Mouse (Mus musculus) testis, postnatal 10 days (tissue): ENCODE results near the gene Klhl20.

Experiments used
- DNase-seq: peaks from one replicate; pipeline ENCODE4 v3.0.0; 2021; ENCODE audit warnings: low spot score

Gene Klhl20

DNA sequence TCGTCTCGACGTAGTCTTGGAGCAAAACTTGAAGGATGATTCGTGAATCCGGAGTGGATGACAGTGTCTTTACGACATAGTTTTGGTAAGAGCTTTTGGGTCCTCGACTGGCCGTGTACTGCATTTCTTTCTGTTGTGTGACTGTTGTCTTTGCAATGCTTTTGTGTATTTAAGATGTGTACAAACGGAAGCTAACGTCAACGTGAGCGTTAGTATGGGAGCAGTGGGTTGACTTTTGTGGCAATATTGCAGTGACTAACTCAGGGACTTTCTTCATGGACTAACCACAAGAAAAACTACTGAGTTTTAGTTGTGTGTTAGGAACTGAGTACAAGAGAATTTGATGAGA, 60.1 kb downstream of the Klhl20 start:
- no peak for DNase-seq

DNA sequence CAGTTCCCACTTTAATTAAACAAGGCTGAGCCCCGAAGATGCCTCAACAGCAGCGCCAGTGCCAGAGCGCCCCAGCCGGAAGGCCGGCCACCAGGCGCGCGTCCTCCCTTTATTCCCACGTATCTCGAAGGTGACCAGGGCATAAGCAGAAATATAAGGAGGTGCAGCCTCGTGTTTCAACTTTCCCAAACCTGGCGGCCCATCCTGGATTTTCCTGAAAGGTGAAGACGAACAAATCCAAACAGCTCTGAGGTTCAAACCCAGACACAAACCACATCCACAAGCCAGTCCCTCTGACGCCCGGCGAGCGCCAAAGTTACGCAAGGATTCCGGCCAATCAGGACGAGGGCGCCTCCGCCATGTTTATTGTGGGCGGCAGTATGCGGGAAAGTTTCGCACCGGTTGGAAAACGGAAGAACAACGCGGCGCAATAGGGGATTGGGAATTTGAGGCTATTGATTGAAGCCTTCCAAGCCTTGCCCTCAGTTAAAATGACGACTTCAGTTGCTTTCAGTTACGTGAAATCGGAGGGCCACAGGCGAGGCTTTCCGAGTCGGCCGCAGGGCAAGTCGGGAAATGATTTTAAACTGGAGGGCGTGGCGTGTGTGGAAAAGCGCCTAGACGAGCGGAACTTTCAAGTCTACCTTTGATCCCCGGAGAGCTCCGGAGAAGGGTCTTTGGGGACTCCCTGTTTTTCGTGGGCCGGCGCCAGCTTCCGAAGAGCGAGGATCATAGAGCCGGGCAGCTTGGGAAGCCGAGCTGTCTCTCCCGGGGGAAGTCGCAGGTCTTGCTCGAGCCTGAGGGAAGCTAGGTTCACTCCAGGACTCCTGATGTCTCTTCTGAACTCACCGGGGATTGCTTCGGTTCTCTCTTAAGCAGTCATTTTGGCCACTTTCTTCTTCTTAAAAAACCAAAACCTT, 60.7 kb downstream of the Klhl20 start, which contains the start of the genes Dars2 and Cenpl:
Dars2 (minus strand) TSS at position 307 of the 920 bp plus-strand sequence.
Cenpl (plus strand) TSS at position 362 of the 920 bp plus-strand sequence.
- peak; percentile 94 for DNase-seq

DNA sequence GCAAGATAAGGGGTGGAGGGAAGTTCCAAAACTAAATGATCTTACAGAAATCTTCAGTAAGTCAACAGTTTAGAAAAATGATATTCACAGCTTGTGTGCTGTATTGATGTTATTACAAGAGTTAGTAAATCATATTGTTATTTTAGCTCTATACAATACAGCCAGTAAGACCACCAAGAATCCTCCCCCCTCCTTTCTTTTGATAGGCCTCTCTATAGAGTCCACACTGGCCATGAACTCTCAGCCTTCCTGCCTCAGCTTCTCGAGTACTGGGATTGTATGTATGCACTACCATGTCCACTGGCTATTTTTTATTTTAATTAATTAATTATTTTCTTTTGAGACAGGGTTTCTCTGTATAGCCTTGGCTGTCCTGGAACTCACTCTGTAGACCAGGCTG, 68.0 kb downstream of the Klhl20 start:
- no peak for DNase-seq

GRCm38 (mm10) chr1:161057164-161057563, 74.1 kb downstream of the Klhl20 start:
- no peak for DNase-seq

DNA sequence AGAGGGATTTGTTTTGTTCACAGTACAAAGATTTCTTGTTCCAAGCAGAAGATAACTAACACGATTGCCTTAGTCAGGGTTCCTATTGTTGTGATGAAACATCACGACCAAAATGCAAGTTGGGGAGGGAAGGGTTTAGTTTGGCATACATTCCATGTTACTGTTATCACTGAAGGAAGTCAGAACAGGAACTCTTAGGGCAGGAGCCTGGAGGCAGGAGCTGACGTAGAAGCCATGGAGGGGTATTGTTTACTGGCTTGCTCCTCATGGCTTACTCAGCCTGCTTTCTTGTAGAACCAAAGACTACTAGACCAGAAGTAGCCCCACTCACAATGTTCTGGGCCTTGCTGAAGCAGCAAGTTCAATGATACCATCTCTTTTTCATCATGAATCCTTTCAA, 84.3 kb downstream of the Klhl20 start:
- DNase-seq = no peak

- no peak for DNase-seq
Observed at GRCm38 (mm10) chr1:161041261-161042020, 89.9 kb downstream of the Klhl20 start.

DNA sequence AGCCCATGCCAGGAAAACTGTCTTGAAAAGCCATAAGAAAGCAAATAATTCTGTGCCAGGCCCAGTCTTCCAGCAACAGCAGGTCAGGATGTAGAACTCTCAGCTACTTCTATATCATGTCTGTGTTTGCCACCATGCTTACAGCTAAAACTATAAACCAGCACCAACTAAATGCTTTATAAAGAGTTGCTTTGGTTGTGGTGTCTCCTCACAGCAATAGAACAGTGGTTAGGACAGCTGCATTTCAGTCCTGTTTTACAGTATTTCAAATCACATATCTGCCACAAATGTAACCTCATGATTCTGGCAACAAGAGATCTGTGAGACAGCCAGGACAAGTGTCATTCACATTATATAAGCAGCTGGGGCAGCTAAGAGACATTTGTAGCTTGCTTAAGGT, 90.5 kb downstream of the Klhl20 start:
- DNase-seq = no peak

GRCm38 (mm10) chr1:161040426-161040770, 90.9 kb downstream of the Klhl20 start:
- DNase-seq = no peak

- DNase-seq = no peak
Observed at GRCm38 (mm10) chr1:161039741-161040425, 91.4 kb downstream of the Klhl20 start.

- DNase-seq = no peak
Observed at GRCm38 (mm10) chr1:161038968-161039721, 92.2 kb downstream of the Klhl20 start.
